Mouse (Mus musculus) lung, adult 2 months (tissue): Measurements from ENCODE around the gene Dnajc5.

ENCODE experiments used
- CTCF ChIP-seq: fragments of 200-500 bp; IDR thresholded peaks from 2 replicates; pipeline ENCODE4 v1.5.1; 2011; ENCODE audit warnings: mild to moderate bottlenecking, low read length, control low read depth; ENCODE audit not compliant: insufficient read depth
- POLR2A ChIP-seq: fragments of 200-500 bp; IDR thresholded peaks from 2 replicates; pipeline ENCODE4 v1.6.1; 2011; ENCODE audit warnings: low read depth, mild to moderate bottlenecking, control low read depth, low read length, borderline replicate concordance; ENCODE audit errors: extremely low read depth

DNA sequence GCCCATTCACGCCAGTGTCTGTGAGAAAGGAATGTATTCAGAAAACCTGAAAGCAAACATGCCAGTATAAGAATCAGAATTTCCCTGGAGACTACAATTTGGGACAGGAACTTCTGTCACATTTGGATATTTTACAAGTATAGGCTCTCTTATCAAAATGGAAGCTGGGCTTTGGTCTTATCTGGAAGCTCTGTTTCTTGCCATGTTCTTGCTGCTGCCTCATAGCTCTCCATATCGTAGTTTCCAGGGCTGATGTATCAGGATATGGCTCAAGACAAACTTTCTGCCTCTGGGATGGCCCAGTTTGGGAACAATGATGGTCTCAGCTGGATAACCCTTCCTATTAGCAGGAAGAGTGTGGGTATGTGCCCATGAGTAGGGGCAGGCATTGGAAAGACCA is 56.3 kb downstream of the Dnajc5 start:
- TF ChIP-seq CTCF (no peak), POLR2A (no peak)
